Mouse (Mus musculus) stomach, postnatal 0 days (tissue): Measurements from ENCODE around the gene Dnaaf2.

Experiments used
- CTCF ChIP-seq: IDR thresholded peaks from 2 replicates; pipeline ENCODE4 v1.5.1; 2016; ENCODE audit warnings: antibody characterized with exemption, low read depth, mild to moderate bottlenecking, moderate library complexity
- EP300 ChIP-seq: optimal IDR thresholded peaks from 2 replicates; pipeline ENCODE3; 2016; ENCODE audit warnings: antibody characterized with exemption

- no peak for TF ChIP-seq EP300
- TF ChIP-seq CTCF, result no peak
Measured at GRCm38 (mm10) chr12:69204052-69204833, 6.0 kb upstream of the Dnaaf2 start, which contains the start of gene Gm49384.
